Mouse (Mus musculus): ENCODE data around the gene Olfr862. TPM values are rescaled to one million over a fixed set of nuclear protein-coding genes. Genes with fewer than 3 reads are reported as not detected.

Olfr862 gene
- total RNA-seq (2015; ENCODE audit: low replicate concordance) (not detected in 2 replicates), total RNA-seq (2017; ENCODE audit: low replicate concordance) (not detected in 2 replicates)

DNA sequence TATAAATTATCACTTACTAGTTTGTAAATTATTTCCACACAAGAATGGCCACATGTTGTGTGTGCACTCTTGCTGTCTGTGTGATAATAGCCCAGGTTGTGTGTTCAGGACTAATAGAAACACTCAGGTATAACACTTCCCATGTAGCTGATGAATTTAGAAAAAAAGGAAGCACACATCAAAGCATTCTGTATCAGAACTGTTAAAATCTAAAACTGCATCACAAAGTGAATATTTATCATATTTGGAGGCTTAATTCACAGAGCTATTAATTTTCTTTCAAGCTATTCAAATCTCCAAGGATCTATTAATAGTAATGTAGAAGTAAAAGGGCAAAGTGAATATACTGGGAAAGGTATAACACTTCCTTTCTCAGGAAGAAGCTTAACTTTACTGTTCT lies at the start of gene Olfr862:
Gene Olfr862, minus strand, starts transcription at position 101 of the 400 bp plus-strand sequence.
- no peak for ATAC-seq (replicated peaks; ENCODE audit: low FRiP score, poor library complexity, severe bottlenecking)

GRCm38 (mm10) chr9:19916565-19916964 lies 28.8 kb upstream of the Olfr862 start, which contains the start of gene Olfr77:
Gene Olfr77 (plus strand): TSS chr9:19916865.
- no peak for ATAC-seq (replicated peaks; ENCODE audit: low FRiP score, poor library complexity, severe bottlenecking)

- ATAC-seq (replicated peaks; ENCODE audit: low FRiP score, poor library complexity, severe bottlenecking) = no peak
These were observed 23.4 kb upstream of the Olfr862 start for GRCm38 (mm10) chr9:19911170-19911569.

DNA sequence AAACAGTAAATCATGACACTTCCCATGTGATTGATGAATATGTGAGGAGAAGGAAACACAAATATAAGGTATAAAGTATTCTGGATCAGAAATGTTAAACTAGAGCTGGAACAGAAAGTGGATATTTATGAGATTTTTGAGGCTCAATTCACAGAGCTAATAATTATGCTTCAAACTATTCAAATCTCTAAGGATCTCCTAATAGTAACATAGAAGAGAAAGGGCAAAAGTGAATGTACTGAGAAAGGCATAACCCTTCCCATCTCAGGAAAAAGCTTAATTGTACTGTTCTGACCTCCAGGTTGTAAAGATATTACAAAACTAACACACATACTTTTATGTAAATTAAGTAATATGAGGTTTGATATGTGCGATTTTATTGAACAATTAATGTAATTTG lies 38.2 kb downstream of the Olfr862 start, which contains the start of gene Olfr860:
Gene Olfr860, minus strand, starts transcription at position 101 of the 400 bp plus-strand sequence.
- no peak for ATAC-seq (replicated peaks; ENCODE audit: low FRiP score, poor library complexity, severe bottlenecking)

Other genes starting within 250 kb of the Olfr862 start
- gene Olfr857, start 178.6 kb downstream of the Olfr862 start, total RNA-seq (2015; ENCODE audit: low replicate concordance) = not detected in 2 replicates
- gene Olfr857, start 178.6 kb downstream of the Olfr862 start, total RNA-seq (2017; ENCODE audit: low replicate concordance) = not detected in 2 replicates
- gene Olfr58, start 107.7 kb downstream of the Olfr862 start, total RNA-seq (2015; ENCODE audit: low replicate concordance) = not detected in 2 replicates
- gene Olfr58, start 107.7 kb downstream of the Olfr862 start, total RNA-seq (2017; ENCODE audit: low replicate concordance) = not detected in 2 replicates
- not detected in 2 replicates for gene Olfr859, start 83.1 kb downstream of the Olfr862 start, total RNA-seq (2015; ENCODE audit: low replicate concordance)
- not detected in 2 replicates for gene Olfr859, start 83.1 kb downstream of the Olfr862 start, total RNA-seq (2017; ENCODE audit: low replicate concordance)
- not detected in 2 replicates for gene Olfr860, start 38.3 kb downstream of the Olfr862 start, total RNA-seq (2015; ENCODE audit: low replicate concordance)
- not detected in 2 replicates for gene Olfr860, start 38.3 kb downstream of the Olfr862 start, total RNA-seq (2017; ENCODE audit: low replicate concordance)
- gene Olfr77, start 28.9 kb upstream of the Olfr862 start, total RNA-seq (2015; ENCODE audit: low replicate concordance) = under 0.01 TPM in 1 of 2 replicates, not detected in the other
- 0.77 TPM in 1 of 2 replicates, not detected in the other for gene Olfr77, start 28.9 kb upstream of the Olfr862 start, total RNA-seq (2017; ENCODE audit: low replicate concordance)
- gene Olfr866, start 140.0 kb upstream of the Olfr862 start, total RNA-seq (2015; ENCODE audit: low replicate concordance) = not detected in 2 replicates
- gene Olfr866, start 140.0 kb upstream of the Olfr862 start, total RNA-seq (2017; ENCODE audit: low replicate concordance) = not detected in 2 replicates
- gene Olfr867, start 169.6 kb upstream of the Olfr862 start, total RNA-seq (2015; ENCODE audit: low replicate concordance) = not detected in 2 replicates
- gene Olfr867, start 169.6 kb upstream of the Olfr862 start, total RNA-seq (2017; ENCODE audit: low replicate concordance) = not detected in 2 replicates
- not detected in 2 replicates for gene Olfr868, start 210.6 kb upstream of the Olfr862 start, total RNA-seq (2015; ENCODE audit: low replicate concordance)
- gene Olfr868, start 210.6 kb upstream of the Olfr862 start, total RNA-seq (2017; ENCODE audit: low replicate concordance) = not detected in 2 replicates
- not detected in 2 replicates for gene Olfr869, start 241.0 kb upstream of the Olfr862 start, total RNA-seq (2015; ENCODE audit: low replicate concordance)
- not detected in 2 replicates for gene Olfr869, start 241.0 kb upstream of the Olfr862 start, total RNA-seq (2017; ENCODE audit: low replicate concordance)

Measured in erythroid progenitor cell, adult 5-6 weeks (primary cell).